Mouse (Mus musculus) CD8-positive naive resting alpha-beta T cell, adult 2 months (primary cell): Measurements from ENCODE around the gene Ccdc47.

Experiments
- DNase-seq, 2 experiments: peaks; one replicate each; pipeline ENCODE4 v3.0.0; 2022; ENCODE audit warnings: low read depth in 2 of 2, low spot score in 2 of 2

The Ccdc47 gene

DNA sequence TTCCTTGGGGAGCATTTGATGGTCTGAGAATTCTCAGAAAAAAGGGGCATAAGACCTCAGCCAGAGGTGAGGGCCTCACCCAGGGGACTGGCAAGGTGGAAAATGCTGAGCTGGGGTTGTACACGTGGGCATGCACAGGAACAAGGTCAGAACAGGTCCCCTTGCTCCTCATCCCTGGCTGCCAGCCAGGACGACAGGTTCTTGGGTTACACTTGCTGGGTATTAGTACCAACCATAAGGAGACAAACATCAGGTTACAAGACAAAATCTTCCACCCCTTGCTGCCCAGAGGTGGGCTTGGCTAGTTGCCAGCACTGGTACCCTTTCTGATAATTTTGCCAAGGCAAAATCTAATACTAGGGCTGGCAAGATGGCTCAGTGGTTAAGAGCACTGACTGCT is 53.9 kb downstream of the Ccdc47 start:
- no peak for DNase-seq

DNA sequence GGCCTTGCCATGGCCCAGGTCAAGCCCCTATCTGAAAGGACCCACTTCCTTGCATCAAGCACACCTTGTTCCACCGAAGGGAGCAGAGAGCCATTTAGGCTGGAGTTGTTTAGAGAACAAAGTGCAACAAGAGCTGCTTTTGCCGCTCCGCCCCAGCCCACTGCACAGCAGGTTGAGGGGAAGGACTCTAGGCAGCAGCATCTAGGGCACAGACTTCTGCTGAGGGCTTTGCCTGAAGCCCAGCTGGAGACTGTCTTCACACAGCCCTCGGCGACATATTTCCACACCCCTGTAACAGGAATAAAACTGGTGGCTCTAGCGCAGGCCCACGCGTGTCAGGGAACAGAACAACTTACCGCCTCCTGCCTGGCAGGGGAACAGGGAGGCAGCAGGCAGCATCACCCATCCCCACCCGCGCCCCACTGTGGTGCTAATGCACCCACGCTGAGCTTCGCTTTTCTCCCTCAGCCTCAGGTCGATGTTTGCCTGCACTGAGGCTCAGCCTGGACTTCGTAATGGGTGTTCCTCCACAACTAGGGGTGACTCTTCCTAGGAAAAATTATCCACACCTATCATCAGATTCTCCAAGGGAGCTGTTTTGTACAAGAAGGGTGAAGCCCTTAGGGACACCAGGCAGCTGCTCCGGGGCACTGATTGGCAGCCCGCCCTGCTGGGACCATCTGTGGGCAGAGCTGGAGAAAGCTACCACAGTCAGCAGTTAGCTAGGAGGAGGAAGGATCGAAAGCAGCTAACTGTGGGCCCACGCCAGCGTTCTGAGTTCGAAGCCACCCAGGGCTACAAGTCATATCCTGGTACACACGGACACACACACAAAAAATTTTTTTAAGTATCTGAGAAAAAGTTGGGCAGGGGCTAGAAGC is 55.1 kb downstream of the Ccdc47 start, which contains the start of the genes Gm10840 and Limd2:
Gm10840 (plus strand) TSS at position 10 of the 881 bp plus-strand sequence.
Limd2 (minus strand) TSS at position 20 of the 881 bp plus-strand sequence.
- DNase-seq, result peak; percentile 58 to 63

DNA sequence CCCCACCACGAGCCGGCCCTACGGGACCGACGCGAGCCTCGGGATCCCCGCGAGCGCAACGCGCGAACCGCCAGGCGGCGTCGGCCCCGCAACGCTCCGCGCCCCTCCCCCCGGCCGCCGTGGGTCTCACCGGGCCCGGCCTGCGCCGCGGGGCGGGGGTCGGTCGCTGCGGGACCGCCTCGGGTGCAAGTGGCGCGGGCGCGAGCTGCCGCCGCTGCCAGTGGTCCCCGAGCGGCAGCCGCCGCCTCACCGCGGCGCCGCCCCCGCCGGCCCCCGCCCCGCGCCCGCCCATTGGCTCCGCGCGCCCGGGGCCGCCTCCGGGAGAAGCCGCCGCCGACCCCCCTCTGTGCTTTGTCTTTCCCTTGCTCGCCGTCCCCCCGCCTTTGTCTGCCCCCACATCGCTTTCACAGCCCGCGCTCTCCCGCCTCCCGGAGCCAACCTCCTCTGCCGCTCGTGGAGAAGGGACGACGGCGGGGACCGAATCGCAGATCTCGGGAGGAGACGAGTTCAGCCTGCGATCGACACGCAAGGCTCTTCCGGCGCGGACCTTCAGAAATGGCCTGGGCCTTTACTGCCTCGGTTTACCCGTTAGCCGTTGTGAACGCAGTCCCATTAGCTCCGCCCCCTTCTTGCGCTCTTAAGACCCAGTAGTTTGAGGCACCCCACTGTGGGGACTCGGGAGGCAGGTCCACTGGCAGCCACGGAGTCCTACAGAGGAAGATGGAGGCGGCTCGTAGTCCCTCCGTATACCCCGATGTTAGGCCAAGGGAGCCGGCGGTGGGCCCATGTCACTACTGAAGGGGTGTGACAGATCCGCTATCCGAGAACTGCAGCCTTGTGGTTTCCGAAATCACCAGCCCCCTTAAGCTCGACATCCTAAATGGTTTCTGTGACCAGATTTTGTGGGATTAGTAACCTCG is 56.0 kb downstream of the Ccdc47 start:
- DNase-seq, result peak; percentile 68 to 69

DNA sequence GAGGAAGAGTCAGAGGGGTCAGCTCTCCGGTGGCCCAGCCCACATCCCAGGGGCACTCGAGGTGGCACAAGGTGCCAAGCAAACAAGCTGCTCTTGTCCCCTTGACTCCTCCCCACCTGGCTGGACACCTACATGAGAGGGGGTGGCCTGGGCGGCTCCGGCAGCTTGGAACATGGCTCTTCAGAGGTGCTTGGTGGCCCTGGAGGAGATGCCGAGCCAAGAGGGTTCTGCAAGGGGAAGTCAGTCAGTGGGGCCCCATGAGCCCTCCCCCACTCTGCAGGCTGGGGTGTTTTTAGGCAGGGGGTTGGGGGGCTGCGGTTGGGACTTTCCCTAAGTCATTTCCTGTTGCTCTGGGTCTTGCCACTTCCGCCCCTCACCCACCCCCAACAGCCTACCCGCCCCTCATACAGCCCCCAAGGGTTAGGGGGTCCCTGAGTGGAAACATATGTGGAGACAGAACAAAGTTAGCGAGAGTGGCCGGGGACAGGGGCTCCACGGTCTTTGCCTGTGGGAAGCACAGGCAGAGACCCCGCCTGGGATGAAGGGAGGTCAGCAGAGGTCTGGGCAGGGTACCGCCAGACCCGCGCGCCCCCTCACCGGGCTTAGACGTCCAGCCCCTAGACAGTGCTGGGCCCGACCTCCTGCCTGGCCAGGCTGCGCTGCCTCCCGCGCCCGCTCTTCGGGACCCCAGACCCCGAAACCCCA is 56.8 kb downstream of the Ccdc47 start:
- peak; percentile 89 to 94 for DNase-seq

DNA sequence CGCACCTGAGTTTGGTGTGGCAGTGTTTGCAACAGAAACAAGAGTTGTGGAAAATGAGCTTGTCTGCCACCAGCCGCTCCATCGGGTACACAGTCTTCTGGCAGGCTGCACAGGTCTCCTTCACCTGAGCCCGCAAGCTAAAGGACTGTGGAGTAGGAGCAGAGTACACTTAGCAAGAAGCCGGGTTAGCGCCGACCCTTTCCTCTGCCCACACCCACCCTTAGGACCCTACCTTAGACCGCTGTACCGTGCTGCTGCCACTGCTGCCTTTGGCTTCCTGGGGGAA is 57.3 kb downstream of the Ccdc47 start:
- no peak for DNase-seq

DNA sequence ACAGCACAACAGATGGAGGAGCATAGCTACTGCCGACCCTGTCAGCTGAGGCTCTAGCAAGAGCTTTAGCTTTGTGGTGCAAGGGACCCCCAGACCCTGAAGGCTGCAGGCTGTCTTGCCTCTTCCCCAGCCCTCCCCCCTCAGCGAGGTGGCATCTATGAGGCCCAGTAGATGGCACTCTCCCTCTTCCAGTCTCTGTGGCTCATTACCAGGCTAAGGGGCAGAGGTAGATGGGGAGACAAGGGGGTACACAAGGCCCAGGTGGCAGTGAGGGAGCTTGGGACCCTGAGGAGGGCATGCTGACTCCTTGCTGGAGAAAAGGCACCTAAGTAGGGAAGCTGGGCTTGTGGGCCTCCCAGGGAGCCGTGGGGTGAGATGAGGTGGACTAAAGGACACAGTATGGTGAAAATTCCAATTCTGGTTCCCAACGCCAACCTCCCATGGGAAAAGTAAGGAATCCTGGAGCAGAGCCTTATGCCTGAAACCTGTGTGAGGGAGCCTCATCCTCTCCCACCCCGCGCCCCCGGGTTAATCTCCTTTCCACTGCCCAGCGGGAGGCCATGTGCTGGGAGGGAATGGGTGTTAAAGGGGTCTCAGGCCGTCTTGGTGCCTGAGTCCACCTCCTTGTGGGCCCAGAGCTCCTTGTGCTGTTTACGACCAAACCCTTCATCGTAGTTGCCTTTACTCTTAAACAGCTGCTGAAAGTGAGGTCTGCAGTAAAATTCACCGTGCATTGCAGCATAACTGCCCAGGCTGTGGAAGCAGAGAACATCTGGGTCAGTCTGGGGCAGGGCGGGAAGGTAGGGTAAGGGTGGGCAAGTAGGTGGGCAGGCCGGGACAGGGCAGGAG is 57.8 kb downstream of the Ccdc47 start:
- DNase-seq, result peak; percentile 61 to 72

DNA sequence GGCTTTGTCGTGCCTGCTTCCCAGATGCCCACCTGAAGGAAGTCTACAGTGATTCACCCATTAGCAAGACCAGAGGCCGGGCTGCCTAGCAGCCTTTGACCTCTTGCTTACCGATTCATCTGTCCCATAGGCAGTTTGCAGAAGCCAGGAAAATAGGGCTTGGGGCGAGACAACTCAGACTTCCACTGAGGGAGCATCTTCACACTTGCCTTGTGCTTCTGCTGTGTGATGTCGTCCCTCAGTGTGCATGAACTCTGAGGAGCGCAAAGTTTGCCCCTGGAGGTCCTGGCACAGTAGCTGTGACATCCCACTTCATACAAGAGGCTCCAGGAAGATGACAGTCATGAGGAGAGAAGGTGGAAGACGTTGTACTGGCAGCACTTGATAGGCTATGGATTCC is 59.0 kb downstream of the Ccdc47 start:
- DNase-seq, result no peak

DNA sequence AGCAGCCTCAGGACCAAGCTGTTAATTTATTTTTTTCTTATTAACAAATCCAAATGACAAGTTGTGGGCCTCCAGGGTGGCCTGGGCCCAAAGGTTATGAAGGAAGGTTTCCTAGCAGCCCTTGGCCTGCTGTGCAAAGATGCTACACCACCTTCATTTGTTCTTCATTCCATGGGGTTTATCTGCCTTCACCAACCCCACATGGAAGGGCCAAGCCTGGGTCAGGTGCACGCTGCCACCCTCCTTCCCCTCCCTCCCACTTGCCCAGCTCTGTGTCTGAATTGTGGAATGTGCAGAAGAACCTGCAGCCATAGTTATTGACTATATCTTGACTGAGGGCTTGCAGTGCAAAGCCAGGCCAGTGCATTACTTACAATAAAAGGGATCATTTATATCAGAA is 59.9 kb downstream of the Ccdc47 start:
- no peak for DNase-seq

DNA sequence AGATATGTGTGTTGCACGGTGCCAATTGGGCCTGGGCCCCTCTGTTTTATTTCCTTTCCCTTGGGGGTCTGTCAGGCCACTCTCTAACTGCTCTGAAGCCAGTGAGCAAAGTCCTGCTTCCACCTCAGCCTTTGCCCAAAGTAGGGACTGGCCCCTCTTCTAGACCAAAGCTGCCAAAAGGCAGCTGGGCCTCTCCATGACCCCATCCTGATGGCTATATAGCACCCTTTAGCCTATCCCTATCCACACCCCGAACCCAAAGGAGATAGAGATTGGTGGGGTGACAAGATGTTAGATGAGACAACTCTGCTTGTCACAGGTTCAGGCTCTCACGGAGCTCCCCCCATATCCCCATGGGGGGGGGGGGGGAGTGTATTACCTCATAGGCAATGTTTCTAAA is 60.4 kb downstream of the Ccdc47 start:
- no peak for DNase-seq

DNA sequence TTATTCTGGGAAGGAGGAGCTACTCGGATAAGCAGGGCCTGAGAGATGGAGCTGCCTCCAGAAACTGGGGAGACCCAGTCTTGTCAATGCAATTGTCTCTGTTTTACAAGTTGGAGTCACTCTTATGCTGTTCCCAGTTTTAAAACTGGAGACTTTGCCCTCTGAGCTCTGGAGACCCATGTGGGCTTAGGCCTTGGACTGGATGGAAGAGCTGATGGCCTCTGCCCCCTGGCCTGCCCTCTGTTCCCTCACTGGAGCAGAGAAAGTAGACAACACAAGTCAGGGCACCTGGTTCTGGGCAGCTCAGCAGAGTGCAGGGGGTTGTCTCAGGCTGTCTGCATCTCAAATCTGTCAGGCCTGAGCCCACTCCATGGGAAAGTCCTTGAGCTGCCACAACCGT is 61.4 kb downstream of the Ccdc47 start:
- no peak for DNase-seq

DNA sequence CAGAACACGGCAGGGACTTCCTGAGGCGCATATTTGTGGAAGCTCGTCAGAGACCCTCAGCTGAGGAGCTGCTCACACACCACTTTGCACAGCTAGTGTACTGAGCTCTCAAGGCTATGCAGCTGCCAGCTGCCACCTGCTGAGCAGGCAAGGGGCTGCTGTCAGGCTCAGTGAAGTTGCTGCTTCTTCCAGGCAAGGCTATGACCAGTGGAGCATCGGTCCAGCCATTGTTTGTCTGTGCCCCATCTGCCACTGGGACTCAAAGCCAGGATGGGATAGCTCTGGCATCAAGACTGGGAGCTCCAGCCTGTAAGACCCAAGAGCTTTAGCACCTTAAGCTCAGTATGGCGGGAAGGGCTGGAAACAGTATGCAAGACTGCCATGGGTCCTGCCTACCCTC is 62.1 kb downstream of the Ccdc47 start:
- no peak for DNase-seq

DNA sequence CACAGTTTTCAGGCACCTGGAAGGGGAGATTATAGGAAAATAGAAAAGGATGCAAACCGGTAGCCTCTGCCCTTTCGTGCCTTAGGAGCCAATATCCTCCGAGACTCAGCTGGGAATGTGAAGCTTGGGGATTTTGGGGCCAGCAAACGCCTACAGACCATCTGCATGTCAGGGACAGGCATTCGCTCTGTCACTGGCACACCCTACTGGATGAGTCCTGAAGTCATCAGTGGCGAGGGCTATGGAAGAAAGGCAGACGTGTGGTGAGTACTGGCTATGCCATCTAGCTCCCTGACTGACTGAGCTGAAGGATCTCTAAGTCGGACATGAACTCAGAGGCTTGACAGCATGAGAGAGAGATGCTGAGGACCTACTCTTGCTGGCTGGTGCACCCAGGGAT is 64.0 kb downstream of the Ccdc47 start:
- no peak for DNase-seq

DNA sequence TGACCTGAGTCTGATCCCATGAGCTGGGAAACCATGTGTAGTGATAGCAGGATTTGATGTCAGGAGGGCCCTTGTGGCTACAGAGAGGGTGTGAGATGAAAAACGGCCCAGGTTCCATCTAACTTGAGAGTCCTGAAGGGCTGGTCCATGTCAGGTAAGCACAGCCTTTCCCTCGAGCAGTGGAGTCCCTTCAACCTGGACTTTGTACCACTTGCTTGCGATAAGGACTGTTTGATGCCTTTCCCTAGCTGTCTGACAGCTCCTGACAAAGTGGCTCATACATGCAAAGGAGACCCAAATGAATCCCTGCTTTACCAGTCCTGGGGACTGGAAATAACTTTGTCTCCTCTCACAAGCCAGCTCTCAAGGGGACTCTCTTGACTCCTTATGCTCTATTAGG is 64.9 kb downstream of the Ccdc47 start:
- no peak for DNase-seq
